Mouse (Mus musculus): ENCODE measurements at regions not wholly inside any gene's neighbourhood (a gene's known extent, or its start where the extent isn't known, plus 50 kb on each side); places are given as distances from the start of the nearest gene placed in this dataset.

- DNase-seq, result no peak
Observed at GRCm38 (mm10) chr5:99782806-99783205, 53.9 kb upstream of the Rasgef1b start.

DNA sequence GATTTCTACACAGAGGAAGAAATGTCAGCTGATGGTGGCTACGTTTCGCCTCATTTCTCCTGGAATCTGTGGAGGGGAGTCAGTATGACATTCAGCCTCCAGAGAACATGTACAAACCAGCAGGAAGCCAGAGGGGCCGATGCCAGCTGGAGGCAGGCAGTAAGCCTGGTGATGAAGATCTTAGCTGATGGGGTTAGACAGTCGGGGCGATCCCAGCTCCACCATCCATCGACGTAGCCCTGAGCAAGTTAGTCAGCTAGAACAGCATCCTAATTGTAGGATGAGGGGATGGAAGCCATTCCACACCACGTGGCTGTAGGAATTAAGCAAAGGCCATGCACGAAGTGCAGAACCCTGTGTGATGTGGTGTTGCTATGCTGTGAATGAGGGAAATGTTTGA, 57.0 kb upstream of the Rasgef1b start:
- DNase-seq, result no peak

DNA sequence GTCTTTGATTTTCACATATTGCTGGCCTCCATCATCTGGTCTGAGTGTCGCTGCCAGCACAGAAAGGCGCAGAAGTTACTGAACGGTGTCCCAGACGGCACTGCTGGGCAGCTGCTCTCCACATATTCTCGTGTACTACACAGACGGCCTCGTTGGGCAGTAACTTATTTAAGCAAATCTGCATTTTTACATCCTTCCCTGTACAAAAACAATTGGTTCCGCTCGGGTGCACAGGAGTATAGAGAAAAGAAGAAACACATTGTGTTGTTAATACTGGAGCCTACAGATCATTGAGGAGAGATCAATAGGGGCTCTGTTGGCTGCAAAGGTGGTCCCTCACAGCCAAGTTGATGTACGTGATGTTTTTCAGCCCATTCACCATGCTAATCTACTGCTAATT, 58.4 kb upstream of the Rasgef1b start:
- no peak for DNase-seq

- DNase-seq, result no peak
Observed at GRCm38 (mm10) chr5:99787665-99788366, 59.0 kb upstream of the Rasgef1b start.

DNA sequence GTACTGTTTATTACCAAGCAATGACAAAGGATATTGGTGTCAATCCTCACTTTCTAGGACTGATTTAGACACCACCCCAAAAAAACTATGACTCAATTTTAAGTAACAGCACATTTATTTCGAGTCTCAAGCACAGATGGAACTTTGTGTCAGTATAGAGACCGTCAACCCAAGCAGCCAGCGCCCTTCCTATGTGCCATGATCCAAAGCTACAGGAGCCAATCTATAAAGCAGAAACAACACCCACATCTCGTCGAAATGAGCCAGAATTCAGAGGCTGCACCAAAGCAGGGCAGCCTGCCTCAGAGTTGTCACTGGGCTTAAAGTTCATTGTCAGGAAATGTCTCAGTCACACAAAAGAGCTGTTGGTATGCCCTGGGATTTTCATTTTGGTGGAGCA, 61.9 kb upstream of the Rasgef1b start:
- no peak for DNase-seq

GRCm38 (mm10) chr5:99800543-99800942, 71.7 kb upstream of the Rasgef1b start:
- DNase-seq, result no peak

- no peak for DNase-seq
Observed at GRCm38 (mm10) chr5:99801791-99802450, 73.1 kb upstream of the Rasgef1b start.

DNA sequence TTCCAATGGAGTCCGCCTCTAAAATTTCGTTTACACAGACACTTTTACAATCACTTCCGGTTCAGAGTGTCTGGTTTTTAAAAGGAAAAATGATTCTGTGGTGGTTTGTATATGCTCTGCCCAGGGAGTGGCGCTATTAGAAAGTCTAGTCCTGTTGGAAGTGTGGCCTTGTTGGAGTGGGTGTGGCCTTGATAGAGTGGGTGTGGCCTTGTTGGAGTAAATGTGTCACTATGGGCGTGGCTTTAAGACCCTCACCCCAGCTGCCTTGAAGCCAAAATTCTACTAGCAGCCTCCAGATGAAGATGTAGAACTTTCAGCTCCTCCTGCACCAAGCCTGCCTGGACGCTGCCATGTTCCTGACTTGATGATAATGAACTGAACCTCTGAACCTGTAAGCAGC, 79.2 kb upstream of the Vamp9 start:
- DNase-seq, result no peak

- no peak for DNase-seq
Observed at GRCm38 (mm10) chr5:99828516-99828915, 77.5 kb upstream of the Vamp9 start.

GRCm38 (mm10) chr5:99838236-99838775, 67.7 kb upstream of the Vamp9 start:
- DNase-seq, result no peak

DNA sequence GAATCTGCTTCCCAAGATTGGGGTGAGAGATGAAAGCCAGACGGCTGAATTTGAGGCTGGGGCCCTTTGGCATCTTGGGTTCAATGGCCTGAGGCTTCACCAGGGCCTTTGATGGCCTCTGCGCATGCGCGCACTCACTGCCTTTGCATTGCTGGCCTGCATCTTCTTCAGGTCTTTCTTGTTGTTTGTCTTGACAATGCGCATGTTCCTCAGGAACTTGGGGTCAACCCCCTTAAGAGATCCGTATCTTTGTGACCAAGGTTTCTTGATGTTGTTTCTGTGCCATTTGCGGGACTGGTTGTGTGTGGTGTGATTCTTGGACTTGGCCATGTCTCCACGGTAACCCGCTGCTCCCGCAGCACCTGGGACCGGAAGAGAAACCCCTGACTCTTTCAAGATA, 66.4 kb upstream of the Vamp9 start:
- DNase-seq, result no peak

DNA sequence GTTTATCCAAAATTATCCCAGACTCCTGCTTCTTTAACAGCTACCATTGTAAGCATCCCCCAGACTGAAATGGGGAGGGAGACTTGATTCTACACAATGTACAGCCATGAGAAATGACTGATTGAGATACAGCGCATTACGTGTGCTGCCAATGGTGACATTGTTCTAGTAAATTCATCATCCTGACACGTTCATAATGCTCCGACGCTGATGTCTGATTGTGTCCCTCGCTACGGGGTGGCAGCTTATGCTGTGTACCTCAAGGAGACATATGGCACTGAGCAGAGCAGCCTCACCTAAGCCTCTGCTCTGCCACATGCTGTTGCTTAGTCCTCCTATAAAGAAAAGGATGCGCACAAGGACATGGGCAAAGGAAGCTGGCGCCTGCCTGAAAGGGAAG, 65.2 kb upstream of the Vamp9 start:
- no peak for DNase-seq

GRCm38 (mm10) chr5:99845565-99846255, 60.3 kb upstream of the Vamp9 start:
- DNase-seq, result peak; percentile 40

GRCm38 (mm10) chr5:99848158-99848988, 57.7 kb upstream of the Vamp9 start:
- no peak for DNase-seq

GRCm38 (mm10) chr5:99849001-99849400, 57.1 kb upstream of the Vamp9 start:
- DNase-seq, result no peak

DNA sequence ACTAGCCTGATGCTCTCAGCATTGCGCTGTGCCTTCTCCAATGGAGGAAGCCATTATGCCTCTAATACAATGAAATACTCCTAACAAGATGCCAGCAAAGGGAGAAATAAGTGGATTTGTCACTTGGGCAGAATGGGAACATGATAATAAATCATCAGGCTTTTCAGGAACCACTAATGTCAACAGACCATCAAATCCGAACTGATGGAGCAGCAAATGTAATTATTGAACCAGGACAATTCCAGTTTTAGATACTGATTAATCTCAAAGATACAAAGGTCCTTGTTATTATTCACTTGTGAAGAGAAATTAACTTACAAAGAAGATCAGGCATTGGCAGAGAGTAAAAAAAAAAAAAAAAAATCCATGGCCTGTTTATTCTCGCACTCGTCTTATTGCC, 53.7 kb upstream of the Vamp9 start:
- DNase-seq, result no peak
